Mouse (Mus musculus) E14TG2a.4 (cell line): ENCODE results near the gene Olfr697.
"Not testable (repeated sequence)": the region's sequence is repeated elsewhere in the genome, so short reads cannot be mapped to it uniquely, and the experiment has no call there.

Source experiments
- H3K27me3 ChIP-seq: 2 replicates; pipeline ENCODE4 v1.6.1; 2014; ENCODE audit warnings: low read length, control low read depth; ENCODE audit not compliant: insufficient read depth
- H3K36me3 ChIP-seq: 2 replicates; pipeline ENCODE4 v1.6.1; 2014; ENCODE audit warnings: low read length, control low read depth; ENCODE audit not compliant: insufficient read depth
- H3K4me1 ChIP-seq: replicated peaks from 2 replicates; pipeline ENCODE4 v1.6.1; 2014; ENCODE audit warnings: low read depth, low read length, control low read depth
- H3K4me3 ChIP-seq: replicated peaks from 2 replicates; pipeline ENCODE4 v1.5.1; 2014; ENCODE audit warnings: mild to moderate bottlenecking, low read length
- H3K9me3 ChIP-seq: 2 replicates; pipeline ENCODE4 v1.6.1; 2014; ENCODE audit warnings: low read length, control low read depth
- CTCF ChIP-seq: conservative IDR thresholded peaks from 2 replicates; pipeline ENCODE4 v1.5.1; 2014; ENCODE audit warnings: low read length
- NANOG ChIP-seq: IDR thresholded peaks from 2 replicates; pipeline ENCODE4 v1.6.1; 2014; ENCODE audit warnings: borderline replicate concordance, low read length, mixed read lengths
- POU5F1 ChIP-seq: IDR thresholded peaks from 2 replicates; pipeline ENCODE4 v1.6.1; 2014; ENCODE audit warnings: low read length, borderline replicate concordance

Gene Olfr697

DNA sequence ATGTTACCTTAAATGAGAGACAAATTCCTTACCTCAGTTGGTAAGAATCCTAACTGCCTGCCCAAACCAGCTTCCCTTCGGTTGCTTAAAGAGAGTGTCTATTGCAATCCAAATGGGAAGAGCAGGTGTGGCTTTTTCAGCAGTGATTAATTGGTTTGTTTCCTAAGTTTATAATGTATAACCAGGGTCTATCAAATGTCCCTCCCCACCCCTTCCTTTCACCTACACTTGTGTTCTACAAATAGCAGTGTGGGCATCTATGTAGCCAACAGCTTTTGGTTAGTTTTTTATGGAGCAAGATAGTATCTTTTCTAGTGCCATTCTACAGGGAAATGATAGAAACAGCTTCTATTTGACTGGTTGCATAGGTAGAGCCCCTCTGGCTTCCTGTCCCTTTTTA lies at the start of gene Olfr697:
Gene Olfr697 (minus strand): TSS at position 101 of the 400 bp plus-strand sequence.
- Histone ChIP-seq H3K36me3 (no peaks in the 10 kb centered on the region), H3K9me3 (peaks cover 20% of the 10 kb centered on the region), H3K4me1 (peaks cover 10% of the 10 kb centered on the region), H3K4me3 (no peak within 1 kb of the TSS), H3K27me3 (no peaks in the 10 kb centered on the region)
- TF ChIP-seq NANOG: no peak
- no peak for TF ChIP-seq POU5F1
- no peak for TF ChIP-seq CTCF

DNA sequence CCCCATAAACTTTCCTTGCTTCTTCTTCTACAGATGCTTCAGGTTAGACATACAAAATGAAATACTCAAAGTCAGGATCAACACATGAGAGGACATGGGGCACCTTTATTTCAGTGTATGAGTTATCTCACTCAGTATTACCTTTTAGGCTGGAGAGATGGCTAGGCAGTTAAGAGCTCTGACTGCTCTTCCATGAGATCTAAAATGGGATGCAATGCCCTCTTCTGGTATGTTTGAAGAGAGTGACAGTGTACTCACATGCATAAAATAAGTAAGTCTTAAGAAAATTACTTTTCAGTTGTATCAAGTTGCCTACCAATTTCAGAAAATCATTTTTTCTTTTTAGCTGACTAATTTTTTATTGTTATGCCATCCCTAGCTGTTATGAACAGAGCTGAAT lies 46.1 kb upstream of the Olfr697 start:
- Histone ChIP-seq H3K9me3 (no peaks in the 10 kb centered on the region), H3K4me3 (no peak overlapping the region), H3K27me3 (no peaks in the 10 kb centered on the region), H3K36me3 (no peaks in the 10 kb centered on the region), H3K4me1 (no peaks in the 10 kb centered on the region)
- TF ChIP-seq NANOG: no peak
- TF ChIP-seq CTCF: no peak

DNA sequence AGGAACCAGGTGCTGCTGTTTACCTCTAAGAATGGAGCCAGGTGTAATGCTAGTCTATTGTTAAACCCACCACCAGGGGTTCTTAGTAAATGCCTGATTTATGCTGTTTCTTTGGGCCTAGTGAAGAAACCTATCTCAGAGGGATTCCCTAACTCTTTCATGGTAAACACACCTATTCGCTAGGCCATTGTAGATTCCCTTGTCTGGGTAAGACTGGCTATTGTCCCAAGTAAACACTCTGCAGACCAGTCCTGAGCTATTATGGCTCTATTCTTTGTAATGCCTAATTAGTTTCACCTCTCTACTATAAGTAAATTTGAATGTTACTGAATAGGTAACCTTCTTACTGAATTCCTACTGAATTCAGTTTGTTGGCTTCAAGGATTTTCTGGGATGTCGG lies 18.8 kb upstream of the Olfr697 start:
- H3K27me3 ChIP-seq, H3K4me3 ChIP-seq, H3K4me1 ChIP-seq, H3K36me3 ChIP-seq: not testable (repeated sequence)
- peak; percentile 64; the same call in 1 of the 2 replicates for TF ChIP-seq NANOG
- H3K9me3 ChIP-seq: peaks cover 10% of the 10 kb centered on the region; the same call in 1 of the 2 replicates

DNA sequence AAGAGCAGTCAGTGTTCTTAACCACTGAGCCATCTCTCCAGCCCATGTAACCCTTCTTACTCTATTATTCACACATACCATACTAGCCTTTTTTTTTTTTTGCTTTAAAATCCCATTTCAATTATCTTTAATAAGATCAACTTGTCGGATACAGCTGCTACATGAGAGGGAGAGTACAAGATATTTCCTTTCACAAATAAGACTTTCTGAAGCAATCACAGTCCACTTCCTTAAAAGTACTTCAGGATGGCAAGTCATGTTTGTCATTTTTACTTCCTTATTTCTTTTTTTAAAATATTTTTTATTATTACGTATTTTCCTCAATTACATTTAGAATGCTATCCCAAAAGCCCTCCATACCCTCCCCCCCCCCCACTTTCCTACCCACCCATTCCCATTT lies 16.6 kb upstream of the Olfr697 start:
- Histone ChIP-seq H3K9me3 (peaks cover 10% of the 10 kb centered on the region; the same call in 1 of the 2 replicates), H3K4me3 (no peak overlapping the region), H3K36me3 (no peaks in the 10 kb centered on the region), H3K27me3 (no peaks in the 10 kb centered on the region), H3K4me1 (peaks cover 5% of the 10 kb centered on the region)
- TF ChIP-seq POU5F1 (no peak), NANOG (no peak), CTCF (no peak)

DNA sequence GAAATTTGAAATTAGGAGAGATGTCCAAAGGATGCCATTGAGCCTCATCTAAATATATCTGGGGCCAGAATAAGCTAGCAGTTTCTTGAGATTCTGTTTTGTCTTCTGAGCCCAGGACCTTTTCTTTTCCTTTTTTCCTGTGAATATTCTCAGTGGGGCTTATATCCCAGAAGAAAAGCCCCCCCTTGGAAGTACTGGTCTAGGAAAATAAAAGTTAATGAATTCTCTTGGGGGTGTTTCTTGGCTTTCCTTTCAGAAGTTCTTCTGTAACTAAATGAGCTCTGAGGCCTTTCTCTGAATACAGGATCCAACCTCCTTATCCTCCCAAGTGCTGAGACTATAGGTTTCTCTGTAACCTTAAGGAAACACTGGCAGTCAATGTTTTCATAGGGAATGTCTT lies 13.1 kb upstream of the Olfr697 start, which contains the start of gene Olfr698:
Gene Olfr698 (minus strand): TSS at position 101 of the 400 bp plus-strand sequence.
- H3K27me3 ChIP-seq: no peaks in the 10 kb centered on the region
- no peaks in the 10 kb centered on the region for H3K36me3 ChIP-seq
- no peak for TF ChIP-seq CTCF
- no peak for TF ChIP-seq POU5F1
- TF ChIP-seq NANOG: no peak
- H3K4me3 ChIP-seq: no peak within 1 kb of the TSS
- H3K9me3 ChIP-seq: peaks cover 4% of the 10 kb centered on the region; the same call in 1 of the 2 replicates
- peaks cover under 1% of the 10 kb centered on the region for H3K4me1 ChIP-seq

DNA sequence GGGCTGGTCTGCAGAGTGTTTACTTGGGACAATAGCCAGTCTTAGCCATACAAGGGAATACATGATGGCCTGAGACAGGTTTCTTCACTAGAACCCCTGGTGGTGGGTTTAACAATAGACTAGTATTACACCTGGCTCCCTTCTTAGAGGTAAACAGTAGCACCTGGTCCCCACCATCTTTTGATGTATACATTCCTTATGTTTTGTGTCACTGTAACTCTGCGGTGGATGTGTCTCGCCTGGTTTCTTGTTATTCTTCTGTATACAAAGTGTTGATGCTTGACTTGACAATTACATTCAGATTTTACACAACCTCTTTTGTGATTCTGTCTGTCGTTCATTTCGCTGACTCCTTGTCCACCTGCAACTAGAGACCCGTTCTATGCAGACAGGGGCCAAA lies 3.6 kb upstream of the Olfr697 start:
- H3K27me3 ChIP-seq: no peaks in the 10 kb centered on the region

DNA sequence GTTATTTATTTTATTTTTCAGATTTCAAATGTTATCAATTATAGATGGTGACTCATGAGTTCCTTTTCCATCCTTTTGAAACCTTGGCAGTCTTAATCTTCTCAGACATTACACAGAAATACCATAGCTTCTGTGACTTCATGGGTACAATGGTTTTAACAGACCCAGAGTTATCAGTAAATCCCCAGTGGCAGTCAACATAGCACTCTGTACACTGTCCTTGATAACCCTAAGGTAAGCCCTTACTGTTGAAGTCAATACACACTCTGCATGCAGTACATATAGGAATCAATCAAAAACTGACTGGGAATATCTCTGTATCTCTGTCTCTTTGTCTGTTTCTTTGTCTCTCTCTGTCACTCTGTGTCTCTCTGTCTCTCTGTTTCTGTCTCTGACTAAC lies 5.2 kb downstream of the Olfr697 start:
- H3K27me3 ChIP-seq: no peaks in the 10 kb centered on the region
- no peaks in the 10 kb centered on the region for H3K4me1 ChIP-seq
- H3K36me3 ChIP-seq: no peaks in the 10 kb centered on the region
- H3K4me3 ChIP-seq: no peak overlapping the region
- no peaks in the 10 kb centered on the region for H3K9me3 ChIP-seq
- TF ChIP-seq CTCF: no peak
- no peak for TF ChIP-seq NANOG
- TF ChIP-seq POU5F1: no peak

More for the DNA sequence above, 3.6 kb upstream of the Olfr697 start:
- Histone ChIP-seq H3K36me3 (no peaks in the 10 kb centered on the region; the same call in 1 of the 2 replicates), H3K9me3 (peaks cover 30% of the 10 kb centered on the region), H3K4me3 (no peak overlapping the region), H3K4me1 (peaks cover 10% of the 10 kb centered on the region)
- no peak for TF ChIP-seq CTCF
- no peak for TF ChIP-seq POU5F1
- no peak for TF ChIP-seq NANOG

DNA sequence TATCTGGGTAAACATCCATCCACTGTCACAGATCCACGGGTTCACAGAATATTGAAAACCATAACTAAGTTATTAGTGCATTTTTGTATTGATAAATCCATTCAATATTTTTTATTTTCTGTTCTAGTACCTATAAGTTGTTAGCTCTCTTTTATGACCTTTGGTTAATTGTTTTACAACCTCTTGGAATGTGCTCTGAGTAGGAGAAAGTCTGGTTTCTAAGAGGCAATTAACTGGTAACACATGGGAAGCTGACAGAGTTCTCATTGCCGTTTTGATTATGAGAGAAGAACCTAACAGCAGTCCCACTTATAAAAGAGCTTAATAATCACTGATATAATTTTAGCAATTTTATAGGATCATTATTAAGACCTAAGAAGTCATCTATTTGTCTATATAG lies 8.5 kb downstream of the Olfr697 start:
- no peak overlapping the region for H3K4me3 ChIP-seq
- no peak for TF ChIP-seq NANOG
- no peak for TF ChIP-seq POU5F1
- no peak for TF ChIP-seq CTCF
- no peaks in the 10 kb centered on the region for H3K9me3 ChIP-seq
- no peaks in the 10 kb centered on the region for H3K27me3 ChIP-seq
- H3K36me3 ChIP-seq: no peaks in the 10 kb centered on the region
- no peaks in the 10 kb centered on the region for H3K4me1 ChIP-seq

DNA sequence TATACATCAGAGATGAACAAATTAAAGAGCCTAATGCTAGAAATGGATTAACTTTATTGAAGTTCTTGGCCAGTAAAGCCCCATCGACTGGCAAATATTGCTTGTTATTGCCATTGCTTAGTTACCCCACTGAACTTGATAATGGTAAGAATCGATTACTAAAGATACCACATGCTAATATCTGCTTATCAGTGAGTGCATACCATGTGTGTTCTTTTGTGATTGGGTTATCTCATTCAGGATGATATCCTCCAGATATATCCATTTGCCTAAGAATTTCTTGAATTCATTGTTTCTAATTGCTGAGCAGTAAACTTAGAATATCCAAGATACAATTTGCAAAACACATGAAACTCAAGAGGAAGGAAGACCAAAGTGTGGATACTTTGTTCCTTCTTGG lies 16.6 kb downstream of the Olfr697 start:
- not testable (repeated sequence) for H3K4me3 ChIP-seq, H3K4me1 ChIP-seq, H3K36me3 ChIP-seq, H3K27me3 ChIP-seq, H3K9me3 ChIP-seq
